Mouse (Mus musculus) adrenal gland, postnatal 4 days (tissue): ENCODE results near the gene Dll3. TPM values are rescaled to one million over a fixed set of nuclear protein-coding genes. Genes with fewer than 3 reads are reported as not detected.
"Not testable (repeated sequence)": the region's sequence is repeated elsewhere in the genome, so short reads cannot be mapped to it uniquely, and the experiment has no call there.

Source experiments
- DNase-seq, 2 experiments: peaks; one replicate each; pipeline ENCODE4 v3.0.0; 2021 to 2022; ENCODE audit warnings: low spot score in 2 of 2, mixed read lengths in 2 of 2
- total RNA-seq, 2 experiments: library from RNA; stranded (reverse); gene quantifications; 2 replicates each; pipeline ENCODE4 v1.2.3; 2021

Gene Dll3
- total RNA-seq, 2 experiments from 2014 or later, result 0.62 to 1.6 TPM

DNA sequence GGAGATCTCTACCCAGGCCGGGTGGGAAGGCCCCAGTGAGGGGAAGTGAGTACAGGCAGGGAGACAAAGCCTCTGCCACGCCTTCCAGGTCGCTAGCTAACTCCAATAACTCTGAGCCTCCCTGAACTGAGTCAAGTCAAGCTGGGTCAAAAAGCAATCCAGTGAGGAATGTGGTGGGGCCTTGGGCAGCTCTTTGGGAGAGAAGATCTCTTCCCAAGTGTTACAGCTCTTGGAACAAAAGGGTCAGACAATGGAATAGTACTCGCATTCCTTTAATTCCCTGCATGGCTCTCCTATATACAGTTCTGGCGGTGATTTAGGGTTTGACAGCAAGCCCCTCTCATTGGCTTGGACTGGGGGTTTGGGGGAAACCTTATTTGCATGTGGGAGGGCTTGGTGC, 39.2 kb downstream of the Dll3 start:
- no peak for DNase-seq

DNA sequence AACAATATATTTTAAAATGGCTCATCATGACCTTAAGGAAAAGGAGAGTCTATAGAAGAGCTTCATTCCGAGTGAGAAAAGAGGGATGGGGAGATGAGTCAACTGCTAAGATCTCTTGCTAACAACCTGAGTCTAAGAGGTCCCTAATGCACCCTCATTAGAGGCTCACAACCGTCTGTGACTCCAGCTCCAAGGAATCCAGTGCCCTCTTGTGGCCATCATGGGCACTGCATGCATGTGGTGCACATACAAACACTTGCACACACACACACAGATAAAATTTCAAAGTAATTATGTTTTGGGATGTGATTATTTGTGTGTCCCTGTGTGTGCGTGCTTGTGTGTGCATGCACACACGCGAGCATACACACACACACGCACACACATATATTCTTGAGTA, 46.6 kb downstream of the Dll3 start:
- DNase-seq, result no peak

DNA sequence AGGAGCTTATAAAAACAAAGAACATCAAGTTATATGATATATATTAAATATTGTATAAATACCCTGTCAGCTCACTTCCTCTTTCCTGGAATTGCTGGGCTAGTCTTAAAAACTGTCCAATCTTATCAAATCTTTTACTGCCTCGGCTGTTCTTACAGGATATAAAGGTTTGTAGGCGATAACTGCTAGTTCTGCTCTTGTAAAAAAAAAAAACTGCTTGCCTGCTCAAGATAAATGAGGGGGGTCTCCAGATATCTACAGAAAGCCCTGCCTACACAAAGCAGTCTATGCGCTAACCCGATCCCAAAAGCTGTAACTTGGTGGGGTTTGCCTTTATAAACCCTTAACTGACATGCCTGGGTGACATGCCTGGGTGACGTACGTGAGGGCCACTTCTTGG, 47.4 kb downstream of the Dll3 start:
- no peak for DNase-seq

DNA sequence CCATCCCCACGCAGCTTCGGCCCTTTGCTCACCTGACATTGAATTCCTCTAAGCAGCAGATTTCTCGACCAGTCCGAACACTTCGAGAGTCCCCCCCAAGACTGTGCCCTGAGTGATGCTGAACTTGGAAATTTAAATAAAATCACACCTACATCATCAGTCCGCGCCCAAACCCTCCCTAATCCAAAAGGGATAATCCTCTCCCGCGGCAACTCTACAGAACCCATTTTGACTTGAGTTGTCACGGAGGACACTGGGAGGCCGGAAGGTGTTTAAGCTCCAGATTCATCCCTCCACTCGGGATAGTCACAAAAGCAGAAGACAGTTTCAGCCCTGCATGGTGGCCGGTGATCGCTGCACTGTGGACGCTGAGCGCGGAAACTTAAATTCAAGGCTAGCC, 50.1 kb downstream of the Dll3 start:
- DNase-seq, result no peak

DNA sequence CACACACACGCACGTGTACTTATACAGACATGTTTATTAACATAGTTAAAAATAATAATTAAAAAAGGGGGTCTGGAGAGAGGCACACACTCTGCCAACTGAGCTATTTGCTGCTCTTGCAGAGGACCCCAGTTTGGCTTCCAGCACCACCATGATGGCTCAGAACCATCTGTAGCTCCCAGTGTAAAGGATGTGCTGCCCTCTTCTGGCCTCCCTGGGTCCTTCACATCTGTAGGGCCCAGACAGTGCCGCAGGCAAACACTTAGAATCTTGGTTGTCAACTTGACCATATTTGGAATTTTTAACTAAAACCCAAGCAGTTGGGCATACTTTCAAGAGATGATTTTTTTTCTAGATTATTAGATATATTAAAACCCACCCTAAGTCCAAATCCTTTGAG, 53.1 kb downstream of the Dll3 start:
- no peak for DNase-seq

DNA sequence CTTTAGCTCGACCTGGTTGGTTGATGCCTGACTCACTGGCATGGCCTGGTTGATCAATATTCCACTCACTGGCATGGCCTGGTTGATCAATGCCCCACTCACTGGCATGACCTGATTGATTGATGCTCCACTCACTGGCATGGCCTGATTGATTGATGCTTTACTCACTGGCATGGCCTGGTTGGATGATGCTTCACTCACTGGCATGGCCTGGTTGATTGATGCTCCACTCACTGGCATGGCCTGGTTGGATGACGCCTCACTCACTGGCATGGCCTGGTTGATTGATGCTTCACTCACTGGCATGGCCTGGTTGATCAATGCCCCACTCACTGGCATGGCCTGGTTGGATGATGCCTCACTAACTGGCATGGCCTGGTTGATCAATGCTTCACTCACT, 58.1 kb downstream of the Dll3 start:
- not testable (repeated sequence) for DNase-seq

Other genes starting within 250 kb of the Dll3 start
- under 1 TPM; 0.34 to 0.37 TPM for gene Fcgbp, start 231.0 kb downstream of the Dll3 start, total RNA-seq
- under 1 TPM in 1 of 2 experiments, not detected in 1; 0.06 TPM for gene 9530053A07Rik, start 172.8 kb downstream of the Dll3 start, total RNA-seq
- 100 to 1,000 TPM; 102 to 119 TPM for gene Fbl, start 132.5 kb downstream of the Dll3 start, total RNA-seq
- gene Dyrk1b, start 122.8 kb downstream of the Dll3 start, total RNA-seq, result 10 to 100 TPM; 40.9 to 41.9 TPM
- gene Eid2, start 34.4 kb downstream of the Dll3 start, total RNA-seq, result 10 to 100 TPM; 32.1 to 33.9 TPM
- gene Eid2b, start 24.5 kb downstream of the Dll3 start, total RNA-seq, result 10 to 100 TPM; 22.3 to 23.6 TPM
- gene Selenov, start 11.1 kb downstream of the Dll3 start, total RNA-seq, result under 1 TPM; 0.87 TPM
- gene Timm50, start 9.8 kb upstream of the Dll3 start, total RNA-seq, result 10 to 100 TPM; 84.1 to 85.6 TPM
- 100 to 1,000 TPM; 113 to 123 TPM for gene Supt5, start 36.5 kb upstream of the Dll3 start, total RNA-seq
- 1,000 to 10,000 TPM; 1,647 to 1,689 TPM for gene Rps16, start 48.4 kb upstream of the Dll3 start, total RNA-seq
- 10 to 100 TPM; 39.3 to 47.2 TPM for gene Plekhg2, start 70.4 kb upstream of the Dll3 start, total RNA-seq
- 10 to 100 TPM; 12.0 to 13.3 TPM for gene Zfp36, start 78.0 kb upstream of the Dll3 start, total RNA-seq
- 10 to 100 TPM; 24.2 to 26.1 TPM for gene Med29, start 90.5 kb upstream of the Dll3 start, total RNA-seq
- gene Paf1, start 90.7 kb upstream of the Dll3 start, total RNA-seq, result 10 to 100 TPM; 71.8 to 93.4 TPM
- 10 to 100 TPM; 17.1 to 21.0 TPM for gene Gmfg, start 135.2 kb upstream of the Dll3 start, total RNA-seq
- 10 to 100 TPM; 19.1 to 19.6 TPM for gene Lrfn1, start 149.7 kb upstream of the Dll3 start, total RNA-seq
- gene Ifnl2, start 208.2 kb upstream of the Dll3 start, total RNA-seq, result not detected
- not detected for gene Ifnl3, start 220.6 kb upstream of the Dll3 start, total RNA-seq
- 100 to 1,000 TPM in 1 of 2 experiments, not detected in 1; 117 TPM for gene Sycn, start 238.6 kb upstream of the Dll3 start, total RNA-seq
- not detected for gene Nccrp1, start 245.0 kb upstream of the Dll3 start, total RNA-seq